Mouse (Mus musculus): ENCODE results near the gene Gm13023.
"Not testable (repeated sequence)": the region's sequence is repeated elsewhere in the genome, so short reads cannot be mapped to it uniquely, and the experiment has no call there.

Gene Gm13023

GRCm38 (mm10) chr4:143789052-143789451, at the start of gene Gm13023:
TSS of gene Gm13023 (plus strand) at chr4:143789352.
- not testable (repeated sequence) for DNase-seq (ENCODE audit: low spot score in 2 of 2)

- DNase-seq (ENCODE audit: low spot score in 2 of 2): no peak
Measured at GRCm38 (mm10) chr4:143815993-143816392, 26.8 kb downstream of the Gm13023 start, which contains the start of gene Gm13084. TSS of gene Gm13084 (minus strand) at chr4:143816093.
